15 mouse cellular contexts compared by ENCODE assay signal in genomic region chr11:114184431-114184830, GRCm38 (mm10).
DNase-seq lines count a peak whose midpoint lies in the region; ATAC-seq and TF ChIP-seq lines count a peak whose summit lies in the region.
"Had no signal": no experiment of that assay in that cellular context is flagged by ENCODE, and none has a peak within 500 bp of the region (broad histone marks: within the 10 kb centered on the region; RNA-seq: fewer than 3 reads in every experiment).

No protein-coding gene starts in this region.

- no peaks in the 10 kb centered on the region for H3K27me3 ChIP-seq in kidney, postnatal 0 days (ENCODE audit: insufficient read depth, low read length)
- peaks cover 26% of the 10 kb centered on the region for H3K27me3 ChIP-seq in CH12.LX (replicated peaks)
- H3K27me3 ChIP-seq in small intestine, adult 2 months (ENCODE audit: control insufficient read depth, insufficient read depth, low read length): no peaks in the 10 kb centered on the region
- H3K27me3 ChIP-seq: limb, embryonic 13.5 days; Patski had no signal

- dilution Hi-C loops in CH12.LX (cut with MboI; ENCODE audit: extremely low pct_ligation_motif_present, extremely low pct_unique_long_range_greater_than_20kb, low sequenced_read_pairs): no loop called here

- H3K4me3 ChIP-seq in kidney, postnatal 0 days (replicated peaks; ENCODE audit: low read depth, low read length): no peak overlapping the region
- no peak overlapping the region for H3K4me3 ChIP-seq in CH12.LX (replicated peaks in 1 of 3; ENCODE audit: low read depth in 2 of 3, low read length in 2 of 3, poor library complexity in 1 of 3)
- no peak overlapping the region for H3K4me3 ChIP-seq in small intestine, adult 2 months (ENCODE audit: low read depth, low read length)
- H3K4me3 ChIP-seq: erythroblast, embryonic 14.5 days; limb, embryonic 13.5 days; neural tube, embryonic 15.5 days had no signal

- 78% methylated on average over 5 of the region's 5 CpGs for WGBS in kidney, postnatal 0 days
- 70% methylated on average over 5 of the region's 5 CpGs for WGBS in small intestine, adult 2 months

- H3K4me1 ChIP-seq in kidney, postnatal 0 days (replicated peaks; ENCODE audit: insufficient read depth, low read length): no peaks in the 10 kb centered on the region
- H3K4me1 ChIP-seq in CH12.LX (ENCODE audit: control insufficient read depth in 1 of 2, insufficient read depth in 2 of 2): peaks cover 0 to 38% of the 10 kb centered on the region in 2 experiments; a peak in 2 of 4 replicates
- no peaks in the 10 kb centered on the region for H3K4me1 ChIP-seq in small intestine, adult 2 months (ENCODE audit: control insufficient read depth, insufficient read depth, insufficient read length, low read length)

- peak; percentile 33 to 59 for DNase-seq in cerebellum, postnatal 10 days
- no peak for DNase-seq in cerebellum, adult 11 months
- DNase-seq in kidney, postnatal 0 days (ENCODE audit: low spot score): no peak
- no peak for DNase-seq in kidney, postnatal 25 days
- peak; percentile 62 for DNase-seq in CH12.LX (ENCODE audit: extremely low read depth)
- DNase-seq in right cerebral cortex, postnatal 36 days (ENCODE audit: low spot score in 2 of 2): no peak
- DNase-seq in MN1 (ENCODE audit: low spot score): no peak
- DNase-seq: heart, postnatal 36 days; lung, postnatal 14 days; midbrain, embryonic 14.5 days had no signal

- no peaks in the 10 kb centered on the region for H3K9me3 ChIP-seq in kidney, postnatal 0 days (replicated peaks; ENCODE audit: low read length)
- peaks cover under 1% of the 10 kb centered on the region for H3K9me3 ChIP-seq in CH12.LX (replicated peaks; ENCODE audit: low read length)
- H3K9me3 ChIP-seq: limb, embryonic 13.5 days; neural tube, embryonic 15.5 days had no signal

- TF ChIP-seq CTCF in kidney, postnatal 0 days (IDR thresholded peaks at IDR 0.05; ENCODE audit: low read depth): peak; percentile 41
- TF ChIP-seq CTCF in CH12.LX (conservative IDR thresholded peaks at IDR 0.05 in 1 of 2, IDR thresholded peaks at IDR 0.05 in 1 of 2; ENCODE audit: low read depth in 2 of 2, low read length in 2 of 2): peak; percentile 46 to 51; a peak in 2 of 4 replicates
- TF ChIP-seq CTCF in small intestine, adult 2 months (IDR thresholded peaks at IDR 0.05; ENCODE audit: extremely low read depth, insufficient read length, insufficient replicate concordance, low read depth, low read length): peak; percentile 14; the same call in 1 of the 2 replicates

- no peak overlapping the region for H3K27ac ChIP-seq in kidney, postnatal 0 days
- H3K27ac ChIP-seq in CH12.LX (ENCODE audit: insufficient read depth, low read depth): no peak overlapping the region
- no peak overlapping the region for H3K27ac ChIP-seq in small intestine, adult 2 months (ENCODE audit: insufficient read depth, low read depth, low read length)
- H3K27ac ChIP-seq: limb, embryonic 13.5 days; neural tube, embryonic 15.5 days had no signal

- peak; percentile 10 for TF ChIP-seq RAD21 in CH12.LX (IDR thresholded peaks at IDR 0.05; ENCODE audit: low read depth, low read length)

- no peaks in the 10 kb centered on the region for H3K79me2 ChIP-seq in CH12.LX (replicated peaks; ENCODE audit: control insufficient read depth, extremely low read depth, insufficient read depth, poor library complexity, severe bottlenecking)

- no peak for TF ChIP-seq POLR2A in CH12.LX (IDR thresholded peaks at IDR 0.05; ENCODE audit: low read depth, low read length)
- TF ChIP-seq POLR2A in small intestine, adult 2 months (IDR thresholded peaks at IDR 0.05; ENCODE audit: low read depth, low read length): no peak

- no peak overlapping the region for H3K9ac ChIP-seq in kidney, postnatal 0 days (ENCODE audit: low read depth, low read length)
- no peak overlapping the region for H3K9ac ChIP-seq in CH12.LX (ENCODE audit: insufficient read depth, low read depth)
- H3K9ac ChIP-seq: limb, embryonic 13.5 days; neural tube, embryonic 15.5 days had no signal

- no peak overlapping the region for H3K4me2 ChIP-seq in kidney, postnatal 0 days (ENCODE audit: low read length)
- no peak overlapping the region for H3K4me2 ChIP-seq in CH12.LX (ENCODE audit: insufficient read depth, low read depth, poor library complexity, severe bottlenecking)
- H3K4me2 ChIP-seq: limb, embryonic 13.5 days; neural tube, embryonic 15.5 days had no signal

- ATAC-seq in kidney, postnatal 0 days (replicated peaks; ENCODE audit: low FRiP score, low read depth): no peak
- ATAC-seq: Patski had no signal

- H3K36me3 ChIP-seq in kidney, postnatal 0 days (ENCODE audit: insufficient read depth, low read length): no peaks in the 10 kb centered on the region
- no peaks in the 10 kb centered on the region for H3K36me3 ChIP-seq in CH12.LX (replicated peaks in 1 of 2; ENCODE audit: control insufficient read depth in 1 of 2, insufficient read depth in 1 of 2, low read length in 1 of 2)
- H3K36me3 ChIP-seq in small intestine, adult 2 months (ENCODE audit: control insufficient read depth, insufficient read depth, low read length): no peaks in the 10 kb centered on the region
- H3K36me3 ChIP-seq: limb, embryonic 13.5 days; neural tube, embryonic 15.5 days had no signal

- in situ Hi-C loops in CH12.LX (cut with MboI; ENCODE audit: low pct_ligation_motif_present, low pct_unique_long_range_greater_than_20kb, low sequenced_read_pairs): no loop called here

- TF ChIP-seq EP300 in CH12.LX (IDR thresholded peaks at IDR 0.05; ENCODE audit: low read length): no peak

TF ChIP-seq in CH12.LX, 34 proteins besides CTCF, POLR2A, EP300 and RAD21:
- TF ChIP-seq ZMIZ1 (IDR thresholded peaks at IDR 0.05; ENCODE audit: low read depth, low read length): no peak
- peak; percentile 13; the same call in 1 of the 2 replicates for TF ChIP-seq SMC3 (IDR thresholded peaks at IDR 0.05; ENCODE audit: low read depth, low read length)
- peak; percentile 40; the same call in 1 of the 2 replicates for TF ChIP-seq USF2 (conservative IDR thresholded peaks at IDR 0.05; ENCODE audit: low read depth, low read length)
- TF ChIP-seq JUN (IDR thresholded peaks at IDR 0.05; ENCODE audit: insufficient read depth, low read depth, low read length): no peak

Comparison
In these comparisons a context has a peak if more than half of its experiments do, and no peak if none do; other contexts are left out.
1. DNase-seq: peak in cerebellum, postnatal 10 days (2 of 2) and CH12.LX (single experiment); none in cerebellum, adult 11 months (single experiment), kidney, postnatal 0 days (single experiment), kidney, postnatal 25 days (0 of 2), right cerebral cortex, postnatal 36 days (0 of 2) and MN1 (single experiment).
2. Peak in every context shown above with its lines, with median percentiles within 50 percentile points of each other: CTCF ChIP-seq.